Mouse (Mus musculus) kidney, postnatal 14 days (tissue): ENCODE data around the gene Pzp.

Experiments used
- DNase-seq: peaks from one replicate; pipeline ENCODE4 v3.0.0; 2022; ENCODE audit warnings: mixed read lengths

The Pzp gene

GRCm38 (mm10) chr6:128435474-128435873 lies 91.0 kb downstream of the Pzp start:
- peak; percentile 91 for DNase-seq
